Mouse (Mus musculus) hindbrain, embryonic 13.5 days (tissue): Measurements from ENCODE around the gene Stoml1. TPM values are rescaled to one million over a fixed set of nuclear protein-coding genes. Genes with fewer than 3 reads are reported as not detected.

Experiments
- ATAC-seq: fragments of 200-750 bp; cut with Nextera tagmentation; 2 replicates; pipeline ENCODE4 v1.8.0; 2017; ENCODE audit warnings: moderate TSS enrichment; ENCODE audit not compliant: low FRiP score
- H3K27ac ChIP-seq: fragments of 300-500 bp; sonication (generic); 2 replicates; pipeline ENCODE4 v1.5.1; 2015; ENCODE audit warnings: inconsistent platforms, mild to moderate bottlenecking, moderate library complexity
- H3K27me3 ChIP-seq: fragments of 300-500 bp; sonication (generic); 2 replicates; pipeline ENCODE4 v1.6.1; 2015; ENCODE audit warnings: mild to moderate bottlenecking, inconsistent platforms
- H3K36me3 ChIP-seq: fragments of 300-500 bp; sonication (generic); 2 replicates; pipeline ENCODE4 v1.6.1; 2015; ENCODE audit warnings: mild to moderate bottlenecking, inconsistent platforms
- H3K4me1 ChIP-seq: fragments of 300-500 bp; sonication (generic); replicated peaks from 2 replicates; pipeline ENCODE4 v1.6.1; 2015; ENCODE audit warnings: inconsistent platforms
- H3K4me2 ChIP-seq: fragments of 300-500 bp; sonication (generic); 2 replicates; pipeline ENCODE4 v1.6.1; 2015; ENCODE audit warnings: inconsistent platforms, mild to moderate bottlenecking, moderate library complexity
- H3K4me3 ChIP-seq: fragments of 300-500 bp; sonication (generic); 2 replicates; pipeline ENCODE4 v1.5.1; 2015; ENCODE audit warnings: mild to moderate bottlenecking, inconsistent platforms
- H3K9ac ChIP-seq: fragments of 300-500 bp; sonication (generic); 2 replicates; pipeline ENCODE4 v1.6.1; 2015; ENCODE audit warnings: mild to moderate bottlenecking, inconsistent platforms
- H3K9me3 ChIP-seq: fragments of 300-500 bp; sonication (generic); 2 replicates; pipeline ENCODE4 v1.6.1; 2016; ENCODE audit warnings: inconsistent platforms
- WGBS: fragments of 180-500 bp; shearing (Covaris S2); methylation state at CpG from one replicate; pipeline ENCODE4 v1.1.7; 2015; 5-methylcytosine and 5-hydroxymethylcytosine counted together
- polyA plus RNA-seq: library from polyadenylated mRNA; unstranded; fragments of >200 nt; fragmentation: Nextera tagmentation; extraction: Ambion mirVana; gene quantifications from 2 replicates; pipeline ENCODE4 v1.2.1, GENCODE M21; 2015

Stoml1 gene
- polyA plus RNA-seq, 1 experiment from 2014 or later, result 105 TPM

GRCm38 (mm10) chr9:58220218-58220903 is 32.6 kb upstream of the Stoml1 start:
- no peaks in the 10 kb centered on the region for H3K36me3 ChIP-seq
- H3K9ac ChIP-seq, result no peak overlapping the region
- H3K27ac ChIP-seq, result no peak overlapping the region
- H3K4me1 ChIP-seq, result no peaks in the 10 kb centered on the region
- no peak for ATAC-seq
- 73% methylated on average over 24 of the region's 24 CpGs for WGBS
- H3K4me2 ChIP-seq, result no peak overlapping the region
- H3K27me3 ChIP-seq, result no peaks in the 10 kb centered on the region
- H3K4me3 ChIP-seq, result no peak overlapping the region
- no peaks in the 10 kb centered on the region for H3K9me3 ChIP-seq

DNA sequence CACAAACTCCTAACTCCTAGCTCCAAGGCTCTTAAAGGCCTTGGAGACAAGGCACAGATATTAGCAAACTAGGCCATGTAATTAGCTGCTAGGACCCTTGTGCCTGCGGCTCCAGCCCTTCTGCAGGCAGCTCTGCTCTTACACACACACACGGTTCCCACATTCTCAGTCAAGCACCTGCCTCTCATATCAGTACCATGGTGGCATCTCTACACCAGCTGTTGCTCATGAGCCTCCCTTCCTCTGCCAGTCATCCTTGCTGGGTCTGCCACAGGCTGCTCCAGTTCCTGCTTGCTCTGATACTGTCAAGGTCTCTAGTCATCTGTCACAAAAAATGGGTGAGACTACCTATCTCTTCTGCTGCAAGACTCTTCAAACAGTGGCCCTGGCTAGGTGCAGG is 28.6 kb upstream of the Stoml1 start:
- no peak for ATAC-seq
- Histone ChIP-seq H3K9ac (no peak overlapping the region), H3K4me2 (no peak overlapping the region), H3K4me1 (no peaks in the 10 kb centered on the region; the same call in 1 of the 2 replicates), H3K4me3 (no peak overlapping the region), H3K27ac (no peak overlapping the region), H3K27me3 (no peaks in the 10 kb centered on the region), H3K9me3 (no peaks in the 10 kb centered on the region), H3K36me3 (peaks cover 4% of the 10 kb centered on the region; the same call in 1 of the 2 replicates)
- WGBS, result 93% methylated on average over 2 of the region's 2 CpGs

- H3K9me3 ChIP-seq, result no peaks in the 10 kb centered on the region
- no peaks in the 10 kb centered on the region; the same call in 1 of the 2 replicates for H3K4me1 ChIP-seq
- H3K9ac ChIP-seq, result no peak overlapping the region
- H3K4me3 ChIP-seq, result no peak overlapping the region
- 69% methylated on average over 9 of the region's 9 CpGs for WGBS
- no peak overlapping the region for H3K4me2 ChIP-seq
- H3K27ac ChIP-seq, result no peak overlapping the region
- H3K27me3 ChIP-seq, result no peaks in the 10 kb centered on the region
- ATAC-seq, result no peak
- peaks cover 4% of the 10 kb centered on the region; the same call in 1 of the 2 replicates for H3K36me3 ChIP-seq
These were observed 26.8 kb upstream of the Stoml1 start for GRCm38 (mm10) chr9:58225915-58226913.

DNA sequence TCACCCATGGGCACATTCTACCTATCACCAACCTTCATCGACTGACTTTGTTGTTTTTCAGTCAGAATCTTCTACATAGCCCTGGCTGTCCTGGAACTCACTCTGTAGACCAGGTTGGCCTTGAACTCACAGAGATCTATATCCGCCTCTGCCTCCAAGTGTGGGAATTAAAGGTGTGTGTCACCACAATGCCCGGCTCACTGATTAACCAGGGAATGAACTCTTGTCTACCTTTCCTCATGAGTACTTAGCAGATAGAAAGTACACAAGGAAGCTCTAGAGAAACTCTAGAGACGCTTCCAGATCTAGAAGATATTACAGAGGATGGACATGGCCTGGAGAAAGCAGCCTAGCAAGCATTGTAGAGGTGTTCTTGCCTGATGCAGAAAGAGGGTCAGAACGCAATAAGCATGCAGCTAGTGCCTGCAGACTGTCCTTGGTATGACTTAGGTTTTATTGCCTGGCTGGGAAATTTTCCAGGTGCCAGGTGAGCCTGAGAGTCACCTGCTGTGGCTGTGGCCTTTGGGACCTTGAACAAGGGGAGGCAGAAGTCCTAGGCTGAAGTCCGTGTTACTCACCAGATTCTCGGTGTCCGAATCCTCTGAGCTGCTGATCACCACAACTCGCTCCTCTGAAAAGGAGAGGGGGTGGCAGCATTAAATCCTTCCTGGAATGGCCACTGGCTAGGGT is 24.0 kb upstream of the Stoml1 start:
- no peak for ATAC-seq
- H3K9me3 ChIP-seq, result no peaks in the 10 kb centered on the region
- no peak overlapping the region for H3K27ac ChIP-seq
- no peaks in the 10 kb centered on the region; the same call in none of the 2 replicates for H3K4me1 ChIP-seq
- no peak overlapping the region for H3K4me2 ChIP-seq
- no peak overlapping the region for H3K4me3 ChIP-seq
- 95% methylated on average over 9 of the region's 9 CpGs for WGBS
- no peaks in the 10 kb centered on the region for H3K27me3 ChIP-seq
- H3K9ac ChIP-seq, result no peak overlapping the region
- peaks cover 4% of the 10 kb centered on the region; the same call in 1 of the 2 replicates for H3K36me3 ChIP-seq

GRCm38 (mm10) chr9:58231746-58232145 is 21.2 kb upstream of the Stoml1 start:
- Histone ChIP-seq H3K4me1 (no peaks in the 10 kb centered on the region; the same call in 1 of the 2 replicates), H3K4me2 (no peak overlapping the region), H3K27ac (no peak overlapping the region), H3K4me3 (no peak overlapping the region), H3K36me3 (peaks cover 9% of the 10 kb centered on the region), H3K9me3 (no peaks in the 10 kb centered on the region), H3K27me3 (no peaks in the 10 kb centered on the region), H3K9ac (no peak overlapping the region)
- no peak for ATAC-seq
- 72% methylated on average over 6 of the region's 6 CpGs for WGBS

DNA sequence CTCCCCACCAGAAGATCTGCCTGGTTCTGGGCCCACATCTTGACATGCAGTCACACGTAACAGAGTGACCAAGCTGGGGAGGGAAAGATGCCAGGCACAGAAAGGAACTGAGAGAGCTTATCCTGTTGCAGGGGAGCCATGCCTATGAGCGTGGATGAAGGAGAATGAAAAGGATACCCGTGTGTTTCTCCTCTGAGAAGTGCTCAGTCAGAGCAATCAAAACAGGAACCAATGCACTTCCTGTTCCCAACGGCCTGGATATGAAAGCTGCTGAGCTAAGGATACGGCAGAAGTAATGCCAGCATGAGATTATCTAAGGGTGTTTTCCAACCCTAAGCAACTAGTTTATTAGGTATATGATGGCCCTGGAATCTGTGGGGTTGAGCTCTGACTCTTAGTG is 20.6 kb upstream of the Stoml1 start:
- 79% methylated on average over 5 of the region's 5 CpGs for WGBS
- Histone ChIP-seq H3K9ac (no peak overlapping the region), H3K4me2 (no peak overlapping the region), H3K36me3 (peaks cover 9% of the 10 kb centered on the region), H3K27me3 (no peaks in the 10 kb centered on the region), H3K27ac (no peak overlapping the region), H3K4me3 (no peak overlapping the region), H3K4me1 (no peaks in the 10 kb centered on the region; the same call in 1 of the 2 replicates), H3K9me3 (no peaks in the 10 kb centered on the region)
- no peak for ATAC-seq

DNA sequence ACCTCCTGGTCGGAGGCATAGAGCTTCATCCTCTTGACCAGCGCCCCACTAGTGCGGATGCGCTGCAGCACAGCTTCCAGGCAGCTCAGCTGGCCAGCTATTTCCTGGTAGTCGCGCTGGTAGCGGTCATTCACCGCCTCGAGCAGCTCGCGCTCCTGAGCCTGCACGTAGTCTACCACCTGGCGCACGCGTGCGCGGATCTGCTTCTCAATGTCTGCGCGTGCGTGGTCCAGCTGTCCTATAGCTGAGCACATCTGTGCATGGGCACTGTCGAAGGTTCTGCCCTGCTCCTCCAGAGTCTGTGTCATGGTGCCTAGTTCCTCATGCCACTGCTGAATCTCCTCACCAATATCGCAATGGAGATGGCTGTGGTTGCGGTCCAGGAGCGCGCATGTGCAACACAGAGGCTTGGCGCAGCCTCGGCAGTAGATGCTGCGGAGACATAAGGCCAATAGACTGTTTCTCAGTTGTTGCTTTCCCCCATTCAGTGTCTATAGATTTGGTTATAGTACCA is 18.4 kb upstream of the Stoml1 start:
- no peak for ATAC-seq
- WGBS, result 97% methylated on average over 28 of the region's 28 CpGs
- Histone ChIP-seq H3K9ac (no peak overlapping the region), H3K4me1 (no peaks in the 10 kb centered on the region; the same call in 1 of the 2 replicates), H3K9me3 (no peaks in the 10 kb centered on the region), H3K27me3 (no peaks in the 10 kb centered on the region), H3K4me3 (no peak overlapping the region), H3K36me3 (peaks cover 6% of the 10 kb centered on the region), H3K4me2 (no peak overlapping the region), H3K27ac (no peak overlapping the region)

- 54% methylated on average over 9 of the region's 9 CpGs for WGBS
These were observed 11.0 kb upstream of the Stoml1 start for GRCm38 (mm10) chr9:58241780-58242485.

GRCm38 (mm10) chr9:58242696-58243095 is 10.3 kb upstream of the Stoml1 start:
- no peak for ATAC-seq
- Histone ChIP-seq H3K4me3 (no peak overlapping the region), H3K9me3 (no peaks in the 10 kb centered on the region), H3K4me1 (peaks cover 27% of the 10 kb centered on the region), H3K27me3 (no peaks in the 10 kb centered on the region), H3K9ac (no peak overlapping the region), H3K36me3 (no peaks in the 10 kb centered on the region), H3K4me2 (no peak overlapping the region), H3K27ac (no peak overlapping the region)
- WGBS, result 85% methylated on average over 5 of the region's 5 CpGs

More at GRCm38 (mm10) chr9:58241780-58242485, 11.0 kb upstream of the Stoml1 start:
- H3K4me1 ChIP-seq, result peaks cover 22% of the 10 kb centered on the region
- peak overlapping the region; percentile 35; the same call in 1 of the 2 replicates for H3K27ac ChIP-seq
- no peak overlapping the region for H3K9ac ChIP-seq
- no peak overlapping the region for H3K4me3 ChIP-seq
- H3K4me2 ChIP-seq, result no peak overlapping the region
- 0 out of 2 replicates have a peak, but pooled peaks have one; percentile 39 for ATAC-seq
- H3K36me3 ChIP-seq, result no peaks in the 10 kb centered on the region
- H3K9me3 ChIP-seq, result no peaks in the 10 kb centered on the region
- no peaks in the 10 kb centered on the region for H3K27me3 ChIP-seq

- 90% methylated on average over 6 of the region's 6 CpGs for WGBS
- Histone ChIP-seq H3K9ac (no peak overlapping the region), H3K4me1 (peaks cover 31% of the 10 kb centered on the region), H3K27me3 (no peaks in the 10 kb centered on the region), H3K4me2 (no peak overlapping the region), H3K36me3 (no peaks in the 10 kb centered on the region), H3K4me3 (no peak overlapping the region), H3K27ac (no peak overlapping the region), H3K9me3 (no peaks in the 10 kb centered on the region)
- no peak for ATAC-seq
These were observed 9.3 kb upstream of the Stoml1 start for GRCm38 (mm10) chr9:58243696-58244095.

DNA sequence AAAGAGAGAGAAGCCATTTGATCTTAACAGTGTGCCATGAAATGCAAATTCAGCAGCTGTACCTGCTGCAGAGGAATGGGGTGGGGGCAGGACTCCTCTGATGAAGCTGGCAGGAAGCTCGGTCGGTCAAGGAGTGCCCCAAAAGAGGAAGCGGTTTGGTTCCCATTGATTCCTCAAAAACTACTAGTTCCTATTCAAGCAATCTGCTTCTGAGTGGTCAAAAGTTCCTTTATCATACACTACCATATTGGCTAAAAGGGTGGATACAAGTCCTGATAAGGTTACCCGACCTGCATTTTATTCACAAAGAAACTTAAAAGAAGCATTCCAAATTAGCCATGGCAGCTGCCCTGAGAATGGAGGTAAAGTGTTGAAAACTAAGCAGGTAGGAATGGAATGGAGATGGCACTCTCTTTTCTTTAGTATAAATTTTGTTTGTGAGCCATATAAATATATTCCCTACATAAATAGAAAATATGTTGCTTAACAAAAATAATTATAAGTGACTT is 6.8 kb upstream of the Stoml1 start:
- H3K9ac ChIP-seq, result no peak overlapping the region
- no peak overlapping the region for H3K4me2 ChIP-seq
- WGBS, result 78% methylated on average over 4 of the region's 4 CpGs
- H3K27me3 ChIP-seq, result no peaks in the 10 kb centered on the region
- no peaks in the 10 kb centered on the region for H3K9me3 ChIP-seq
- no peak for ATAC-seq
- peaks cover 46% of the 10 kb centered on the region for H3K4me1 ChIP-seq
- no peak overlapping the region for H3K4me3 ChIP-seq
- no peak overlapping the region for H3K27ac ChIP-seq
- no peaks in the 10 kb centered on the region for H3K36me3 ChIP-seq
